Mouse (Mus musculus): ENCODE data around the gene Gm35549. TPM values are rescaled to one million over a fixed set of nuclear protein-coding genes. Genes with fewer than 3 reads are reported as not detected.

Gm35549 gene
- polyA plus RNA-seq, 1 experiment from 2014 or later: 0.73 TPM

DNA sequence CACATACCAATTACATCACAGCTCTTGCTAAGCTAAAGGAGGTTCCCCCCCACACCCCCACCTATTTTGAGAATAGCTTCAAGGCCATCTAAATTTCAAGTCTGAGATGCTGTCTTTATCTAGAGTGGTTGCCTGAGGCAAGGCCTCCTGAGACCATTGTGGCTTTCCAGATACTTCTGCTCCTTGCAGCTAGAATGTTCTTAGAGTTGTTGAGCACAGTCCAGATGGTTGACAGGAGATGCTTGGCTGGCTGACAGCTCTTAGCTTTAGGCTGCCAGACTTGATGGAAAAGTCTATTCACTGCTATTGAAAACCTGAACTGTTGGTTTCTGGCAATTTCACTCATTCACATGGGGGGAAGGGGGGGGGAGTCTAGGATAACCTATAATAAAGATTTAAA is 2.3 kb upstream of the Gm35549 start:
- Histone ChIP-seq H3K4me2 (ENCODE audit: low read depth, low read length) (no peak overlapping the region), H3K27ac (replicated peaks; ENCODE audit: low read depth, low read length) (no peak overlapping the region), H3K9me3 (replicated peaks; ENCODE audit: control insufficient read depth, low read length) (no peaks in the 10 kb centered on the region), H3K9ac (replicated peaks; ENCODE audit: low read length) (no peak overlapping the region), H3K27me3 (ENCODE audit: control insufficient read depth, insufficient read depth, low read length) (no peaks in the 10 kb centered on the region), H3K4me3 (ENCODE audit: low read depth, low read length) (no peak overlapping the region), H3K4me1 (ENCODE audit: control insufficient read depth, insufficient read depth, low read length) (no peaks in the 10 kb centered on the region), H3K36me3 (replicated peaks; ENCODE audit: control insufficient read depth, insufficient read depth, low read depth, low read length) (peaks cover 4% of the 10 kb centered on the region)
- ATAC-seq (replicated peaks; ENCODE audit: insufficient number of reproducible peaks, low FRiP score, low TSS enrichment, low read depth) (no peak), DNase-seq (ENCODE audit: low spot score) (no peak)

DNA sequence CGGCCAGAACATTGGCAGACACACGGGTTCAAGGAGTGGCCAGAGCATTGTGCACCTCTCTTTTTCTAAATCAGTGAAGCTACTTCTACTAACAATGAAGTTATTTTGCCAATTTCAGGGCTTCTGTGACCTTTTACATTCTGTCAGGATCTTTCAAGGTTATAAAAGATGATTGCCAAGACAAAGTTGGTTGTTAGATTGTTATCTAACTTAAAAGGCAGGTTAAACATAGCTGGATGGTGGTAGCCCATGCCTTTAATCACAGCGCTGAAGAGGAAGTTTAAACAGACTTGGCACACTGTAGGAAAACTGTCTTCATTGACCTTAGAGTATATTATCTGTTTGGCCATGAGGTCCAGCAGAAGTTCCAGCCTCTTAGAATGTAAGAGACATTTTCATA is 1.8 kb upstream of the Gm35549 start:
- H3K9me3 ChIP-seq (replicated peaks; ENCODE audit: control insufficient read depth, low read length): no peaks in the 10 kb centered on the region
- no peaks in the 10 kb centered on the region for H3K4me1 ChIP-seq (ENCODE audit: control insufficient read depth, insufficient read depth, low read length)
- H3K27ac ChIP-seq (replicated peaks; ENCODE audit: low read depth, low read length): no peak overlapping the region
- H3K4me2 ChIP-seq (ENCODE audit: low read depth, low read length): no peak overlapping the region
- no peak overlapping the region for H3K9ac ChIP-seq (replicated peaks; ENCODE audit: low read length)
- H3K27me3 ChIP-seq (ENCODE audit: control insufficient read depth, insufficient read depth, low read length): no peaks in the 10 kb centered on the region
- no peak overlapping the region for H3K4me3 ChIP-seq (ENCODE audit: low read depth, low read length)
- ATAC-seq (replicated peaks; ENCODE audit: insufficient number of reproducible peaks, low FRiP score, low TSS enrichment, low read depth) (no peak), DNase-seq (ENCODE audit: low spot score) (no peak)
- 89% methylated on average over 3 of the region's 3 CpGs for WGBS
- H3K36me3 ChIP-seq (replicated peaks; ENCODE audit: control insufficient read depth, insufficient read depth, low read depth, low read length): peaks cover 4% of the 10 kb centered on the region

DNA sequence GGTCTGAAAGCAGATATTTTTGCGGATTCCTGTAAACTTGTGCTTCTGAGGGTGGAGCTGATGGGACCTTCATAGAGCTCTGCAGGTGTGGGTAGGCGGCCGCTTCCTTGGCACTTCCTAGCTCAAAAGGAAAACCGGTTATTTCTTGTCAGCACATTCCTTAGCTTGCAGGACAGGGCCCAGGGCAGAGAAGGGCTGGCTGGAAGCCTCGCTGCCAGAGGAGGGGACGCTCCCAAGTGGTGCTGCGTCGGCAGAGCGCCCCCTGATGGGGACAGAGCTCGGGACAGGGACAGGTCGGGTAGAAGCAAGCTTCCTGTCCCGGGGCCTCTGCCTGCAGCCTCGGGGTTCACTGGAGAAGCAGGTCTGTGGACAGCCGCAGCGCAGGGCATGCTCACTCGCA is 6.2 kb downstream of the Gm35549 start:
- Histone ChIP-seq H3K9me3 (replicated peaks; ENCODE audit: control insufficient read depth, low read length) (no peaks in the 10 kb centered on the region), H3K27ac (replicated peaks; ENCODE audit: low read depth, low read length) (no peak overlapping the region), H3K9ac (replicated peaks; ENCODE audit: low read length) (no peak overlapping the region), H3K4me1 (ENCODE audit: control insufficient read depth, insufficient read depth, low read length) (no peaks in the 10 kb centered on the region), H3K4me3 (ENCODE audit: low read depth, low read length) (no peak overlapping the region), H3K36me3 (replicated peaks; ENCODE audit: control insufficient read depth, insufficient read depth, low read depth, low read length) (no peaks in the 10 kb centered on the region), H3K27me3 (ENCODE audit: control insufficient read depth, insufficient read depth, low read length) (no peaks in the 10 kb centered on the region), H3K4me2 (ENCODE audit: low read depth, low read length) (no peak overlapping the region)
- DNase-seq (ENCODE audit: low spot score) (peak; percentile 61), ATAC-seq (replicated peaks; ENCODE audit: insufficient number of reproducible peaks, low FRiP score, low TSS enrichment, low read depth) (peak; percentile 44; the same call in 1 of the 2 replicates)
- 24% methylated on average over 16 of the region's 16 CpGs for WGBS

DNA sequence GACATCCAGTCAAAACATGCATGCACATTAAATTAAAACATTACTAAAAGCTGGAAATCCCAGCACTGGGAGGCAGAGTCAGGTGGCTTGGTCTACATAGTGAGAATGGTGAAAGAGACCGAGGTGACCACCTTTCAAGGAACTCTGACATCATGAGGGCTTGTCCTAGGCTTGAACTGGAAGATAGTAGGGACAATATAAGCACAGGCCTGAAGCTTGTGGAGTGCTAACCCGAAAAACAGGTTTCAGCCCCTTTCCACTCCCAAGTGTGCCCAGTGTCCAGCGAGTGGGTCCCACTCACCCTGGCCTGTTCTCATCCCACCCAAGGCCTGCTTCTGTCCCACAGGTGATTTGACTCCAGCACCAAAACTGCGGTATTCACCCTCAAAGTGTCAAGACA is 6.6 kb downstream of the Gm35549 start:
- 90% methylated on average over 4 of the region's 4 CpGs for WGBS
- no peak overlapping the region for H3K4me2 ChIP-seq (ENCODE audit: low read depth, low read length)

DNA sequence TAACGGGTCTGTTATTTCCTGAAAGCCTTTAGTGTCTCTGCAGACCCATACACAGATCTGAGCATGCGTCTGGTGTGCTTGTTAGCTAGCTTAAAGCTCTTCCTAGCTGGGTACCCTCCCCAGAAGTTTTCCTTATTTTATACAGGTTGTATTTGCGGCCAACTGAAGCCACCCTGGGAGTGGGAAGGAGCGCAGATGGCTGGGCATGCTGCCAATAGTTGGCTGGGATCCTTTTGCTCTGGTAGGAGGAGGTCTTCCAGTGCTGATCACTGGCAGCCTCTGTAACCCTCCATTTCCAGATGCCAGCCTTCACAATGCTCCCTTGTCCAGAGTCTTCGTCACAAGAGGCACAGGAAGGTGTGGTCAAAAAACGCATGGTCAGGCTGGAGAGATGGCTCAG is 7.0 kb downstream of the Gm35549 start:
- Histone ChIP-seq H3K27ac (replicated peaks; ENCODE audit: low read depth, low read length) (no peak overlapping the region), H3K9me3 (replicated peaks; ENCODE audit: control insufficient read depth, low read length) (no peaks in the 10 kb centered on the region), H3K36me3 (replicated peaks; ENCODE audit: control insufficient read depth, insufficient read depth, low read depth, low read length) (no peaks in the 10 kb centered on the region), H3K4me3 (ENCODE audit: low read depth, low read length) (no peak overlapping the region), H3K4me1 (ENCODE audit: control insufficient read depth, insufficient read depth, low read length) (no peaks in the 10 kb centered on the region), H3K4me2 (ENCODE audit: low read depth, low read length) (no peak overlapping the region), H3K9ac (replicated peaks; ENCODE audit: low read length) (no peak overlapping the region), H3K27me3 (ENCODE audit: control insufficient read depth, insufficient read depth, low read length) (no peaks in the 10 kb centered on the region)
- WGBS: 77% methylated on average over 6 of the region's 6 CpGs
- DNase-seq (ENCODE audit: low spot score) (no peak), ATAC-seq (replicated peaks; ENCODE audit: insufficient number of reproducible peaks, low FRiP score, low TSS enrichment, low read depth) (no peak)

More for the DNA sequence above, 6.6 kb downstream of the Gm35549 start:
- H3K4me1 ChIP-seq (ENCODE audit: control insufficient read depth, insufficient read depth, low read length): no peaks in the 10 kb centered on the region
- no peaks in the 10 kb centered on the region for H3K36me3 ChIP-seq (replicated peaks; ENCODE audit: control insufficient read depth, insufficient read depth, low read depth, low read length)
- no peaks in the 10 kb centered on the region for H3K9me3 ChIP-seq (replicated peaks; ENCODE audit: control insufficient read depth, low read length)
- no peaks in the 10 kb centered on the region for H3K27me3 ChIP-seq (ENCODE audit: control insufficient read depth, insufficient read depth, low read length)
- ATAC-seq (replicated peaks; ENCODE audit: insufficient number of reproducible peaks, low FRiP score, low TSS enrichment, low read depth): no peak
- no peak overlapping the region for H3K27ac ChIP-seq (replicated peaks; ENCODE audit: low read depth, low read length)
- H3K9ac ChIP-seq (replicated peaks; ENCODE audit: low read length): no peak overlapping the region
- no peak for DNase-seq (ENCODE audit: low spot score)
- no peak overlapping the region for H3K4me3 ChIP-seq (ENCODE audit: low read depth, low read length)

DNA sequence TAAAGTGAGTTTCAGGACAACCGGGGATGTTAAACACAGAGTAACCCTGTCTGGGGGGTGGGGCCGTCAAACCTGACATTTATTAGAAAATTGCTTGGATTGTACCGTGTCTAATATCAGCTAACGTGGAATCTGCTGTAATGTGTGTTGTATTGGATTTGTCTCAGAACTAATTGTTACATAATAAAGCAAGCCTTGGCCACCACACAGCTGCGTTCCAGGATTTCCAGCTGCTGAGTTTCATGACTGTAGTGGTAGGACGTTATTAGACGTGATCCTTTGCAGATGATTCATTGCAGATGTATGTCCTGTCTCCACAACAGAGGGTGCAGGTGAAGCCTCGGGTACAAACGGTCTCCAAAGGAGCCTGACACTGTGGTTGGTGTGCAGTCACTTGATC is 7.7 kb downstream of the Gm35549 start:
- ATAC-seq (replicated peaks; ENCODE audit: insufficient number of reproducible peaks, low FRiP score, low TSS enrichment, low read depth): no peak
- H3K4me2 ChIP-seq (ENCODE audit: low read depth, low read length): no peak overlapping the region
- no peaks in the 10 kb centered on the region for H3K27me3 ChIP-seq (ENCODE audit: control insufficient read depth, insufficient read depth, low read length)
- H3K4me3 ChIP-seq (ENCODE audit: low read depth, low read length): no peak overlapping the region
- WGBS: 77% methylated on average over 9 of the region's 9 CpGs
- no peak overlapping the region for H3K27ac ChIP-seq (replicated peaks; ENCODE audit: low read depth, low read length)
- no peaks in the 10 kb centered on the region for H3K4me1 ChIP-seq (ENCODE audit: control insufficient read depth, insufficient read depth, low read length)
- no peaks in the 10 kb centered on the region for H3K36me3 ChIP-seq (replicated peaks; ENCODE audit: control insufficient read depth, insufficient read depth, low read depth, low read length)
- no peaks in the 10 kb centered on the region for H3K9me3 ChIP-seq (replicated peaks; ENCODE audit: control insufficient read depth, low read length)
- H3K9ac ChIP-seq (replicated peaks; ENCODE audit: low read length): no peak overlapping the region
- no peak for DNase-seq (ENCODE audit: low spot score)

DNA sequence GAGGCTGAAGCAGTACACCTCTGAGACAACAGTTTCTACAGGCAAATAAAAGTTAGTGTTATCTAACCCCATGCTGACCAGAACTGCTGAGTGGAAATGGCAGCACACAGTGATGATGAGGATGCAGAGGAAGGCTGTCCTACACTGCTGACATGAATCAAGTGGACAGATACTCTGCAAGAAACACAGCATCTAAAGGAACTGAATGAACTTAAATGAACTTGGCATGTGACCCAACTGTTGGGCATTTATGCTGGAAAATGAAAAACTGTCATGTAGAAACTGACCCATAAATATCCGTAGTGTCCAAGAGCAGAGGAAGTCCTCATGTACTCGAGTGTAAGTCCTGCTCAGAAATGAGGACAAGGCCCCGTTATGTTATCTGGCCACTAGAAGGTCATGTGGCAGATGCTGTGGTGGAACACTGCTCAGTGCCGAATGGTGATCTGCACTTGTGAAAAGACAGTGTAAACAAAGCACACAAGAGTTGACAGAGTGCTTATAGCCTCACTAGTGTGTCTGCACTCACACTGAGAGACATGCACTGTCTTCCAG is 13.9 kb downstream of the Gm35549 start:
- 84% methylated on average over 4 of the region's 4 CpGs for WGBS
- Histone ChIP-seq H3K27me3 (ENCODE audit: control insufficient read depth, insufficient read depth, low read length) (no peaks in the 10 kb centered on the region), H3K27ac (replicated peaks; ENCODE audit: low read depth, low read length) (no peak overlapping the region), H3K4me3 (ENCODE audit: low read depth, low read length) (no peak overlapping the region), H3K9ac (replicated peaks; ENCODE audit: low read length) (no peak overlapping the region), H3K36me3 (replicated peaks; ENCODE audit: control insufficient read depth, insufficient read depth, low read depth, low read length) (no peaks in the 10 kb centered on the region), H3K9me3 (replicated peaks; ENCODE audit: control insufficient read depth, low read length) (no peaks in the 10 kb centered on the region), H3K4me1 (ENCODE audit: control insufficient read depth, insufficient read depth, low read length) (no peaks in the 10 kb centered on the region), H3K4me2 (ENCODE audit: low read depth, low read length) (no peak overlapping the region)
- no peak for DNase-seq (ENCODE audit: low spot score)
- no peak for ATAC-seq (replicated peaks; ENCODE audit: insufficient number of reproducible peaks, low FRiP score, low TSS enrichment, low read depth)

DNA sequence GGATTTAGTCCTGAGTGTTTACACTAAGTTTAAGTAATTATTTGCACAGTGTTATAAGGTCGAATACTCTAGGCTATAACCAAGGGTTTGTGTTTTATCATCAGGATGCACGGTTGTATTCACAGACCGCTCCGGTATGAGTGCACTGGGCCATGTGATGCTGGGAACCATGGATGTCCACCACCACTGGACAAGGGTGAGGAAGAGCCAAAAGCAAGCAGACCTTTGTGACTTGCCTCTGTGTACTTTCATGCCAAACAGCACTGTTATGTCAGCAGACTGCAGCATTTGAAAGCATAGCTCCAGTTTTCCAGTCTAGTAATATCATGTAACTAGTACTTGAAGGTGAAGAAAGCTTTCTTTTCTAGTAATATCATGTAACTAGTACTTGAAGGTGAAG is 17.1 kb downstream of the Gm35549 start:
- ATAC-seq (replicated peaks; ENCODE audit: insufficient number of reproducible peaks, low FRiP score, low TSS enrichment, low read depth) (no peak), DNase-seq (ENCODE audit: low spot score) (no peak)
- H3K9ac ChIP-seq (replicated peaks; ENCODE audit: low read length): no peak overlapping the region
- H3K4me1 ChIP-seq (ENCODE audit: control insufficient read depth, insufficient read depth, low read length): no peaks in the 10 kb centered on the region
- H3K27ac ChIP-seq (replicated peaks; ENCODE audit: low read depth, low read length): no peak overlapping the region
- H3K27me3 ChIP-seq (ENCODE audit: control insufficient read depth, insufficient read depth, low read length): no peaks in the 10 kb centered on the region
- H3K9me3 ChIP-seq (replicated peaks; ENCODE audit: control insufficient read depth, low read length): no peaks in the 10 kb centered on the region
- H3K36me3 ChIP-seq (replicated peaks; ENCODE audit: control insufficient read depth, insufficient read depth, low read depth, low read length): no peaks in the 10 kb centered on the region
- no peak overlapping the region for H3K4me2 ChIP-seq (ENCODE audit: low read depth, low read length)
- H3K4me3 ChIP-seq (ENCODE audit: low read depth, low read length): no peak overlapping the region
- 91% methylated on average over 4 of the region's 4 CpGs for WGBS
